Mouse (Mus musculus) midbrain, embryonic 14.5 days (tissue): ENCODE data around the gene B3galt5. TPM values are rescaled to one million over a fixed set of nuclear protein-coding genes. Genes with fewer than 3 reads are reported as not detected.

Experiments
- ATAC-seq: fragments of 200-750 bp; cut with Nextera tagmentation; 2 replicates; pipeline ENCODE4 v1.8.0; 2017; ENCODE audit warnings: moderate number of reproducible peaks, moderate library complexity; ENCODE audit not compliant: low FRiP score, low TSS enrichment
- DNase-seq: peaks from one replicate; pipeline ENCODE4 v3.0.0-alpha.2; 2015
- H3K27ac ChIP-seq: fragments of 300-500 bp; sonication (generic); replicated peaks from 2 replicates; pipeline ENCODE4 v1.5.1; 2014; ENCODE audit warnings: mild to moderate bottlenecking, low read depth, low read length, moderate library complexity
- H3K27me3 ChIP-seq: fragments of 300-500 bp; sonication (generic); 2 replicates; pipeline ENCODE4 v1.6.1; 2014; ENCODE audit warnings: low read length, control low read depth, mixed read lengths; ENCODE audit not compliant: control insufficient read depth, insufficient read depth
- H3K36me3 ChIP-seq: fragments of 300-500 bp; sonication (generic); 2 replicates; pipeline ENCODE4 v1.6.1; 2014; ENCODE audit warnings: low read length, control low read depth; ENCODE audit not compliant: control insufficient read depth, insufficient read depth
- H3K4me1 ChIP-seq: fragments of 300-500 bp; sonication (generic); 2 replicates; pipeline ENCODE4 v1.6.1; 2014; ENCODE audit warnings: mild to moderate bottlenecking, antibody characterized with exemption, low read length, control low read depth; ENCODE audit not compliant: control insufficient read depth, insufficient read depth
- H3K4me2 ChIP-seq: fragments of 300-500 bp; sonication (generic); 2 replicates; pipeline ENCODE4 v1.6.1; 2014; ENCODE audit warnings: mild to moderate bottlenecking, low read length, moderate library complexity
- H3K4me3 ChIP-seq: fragments of 300-500 bp; sonication (generic); replicated peaks from 2 replicates; pipeline ENCODE4 v1.5.1; 2014; ENCODE audit warnings: low read depth, low read length
- H3K9ac ChIP-seq: fragments of 300-500 bp; sonication (generic); replicated peaks from 2 replicates; pipeline ENCODE4 v1.6.1; 2014; ENCODE audit warnings: mild to moderate bottlenecking, low read length, moderate library complexity
- H3K9me3 ChIP-seq: fragments of 300-500 bp; sonication (generic); 2 replicates; pipeline ENCODE4 v1.6.1; 2016; ENCODE audit warnings: low read length, control low read depth, mixed read lengths; ENCODE audit not compliant: control insufficient read depth
- WGBS: fragments of 180-500 bp; shearing (Covaris S2); extraction: QIAGEN DNeasy Blood & Tissue Kit; methylation state at CpG from one replicate; pipeline ENCODE4 v1.1.7; 2014; 5-methylcytosine and 5-hydroxymethylcytosine counted together
- polyA plus RNA-seq: library from polyadenylated mRNA; unstranded; fragments of >200 nt; fragmentation: Nextera tagmentation; extraction: Ambion mirVana; gene quantifications from 2 replicates; pipeline ENCODE4 v1.2.1, GENCODE M21; 2014

Gene B3galt5
- polyA plus RNA-seq, 1 experiment from 2014 or later = 3.6 TPM

DNA sequence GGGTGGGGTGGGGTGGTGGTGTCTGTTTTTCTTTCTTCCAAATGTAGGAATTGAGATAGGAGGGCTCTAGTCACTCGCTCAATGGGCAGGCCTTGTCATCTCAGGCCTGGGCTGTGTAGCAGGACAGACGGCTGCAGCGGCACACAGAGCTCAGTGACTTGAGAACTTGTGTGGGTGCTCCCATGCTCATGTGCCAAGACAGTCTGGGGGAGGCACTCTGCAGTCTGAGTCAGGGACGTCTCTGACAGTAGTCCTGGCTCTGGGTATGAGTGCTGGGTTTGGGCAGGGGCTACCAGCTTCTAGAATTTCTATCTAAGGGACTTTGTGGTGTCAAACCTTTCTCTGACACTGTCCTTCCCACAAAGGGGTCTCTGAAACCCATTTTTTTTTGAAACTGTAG lies 106.3 kb downstream of the B3galt5 start:
- H3K36me3 ChIP-seq = no peaks in the 10 kb centered on the region
- H3K4me1 ChIP-seq = no peaks in the 10 kb centered on the region; the same call in 1 of the 2 replicates
- no peaks in the 10 kb centered on the region for H3K9me3 ChIP-seq
- ATAC-seq (no peak), DNase-seq (no peak)
- H3K9ac ChIP-seq = no peak overlapping the region
- H3K27ac ChIP-seq = no peak overlapping the region
- H3K4me3 ChIP-seq = no peak overlapping the region
- no peaks in the 10 kb centered on the region for H3K27me3 ChIP-seq
- H3K4me2 ChIP-seq = no peak overlapping the region
- WGBS = 75% methylated on average over 4 of the region's 4 CpGs

DNA sequence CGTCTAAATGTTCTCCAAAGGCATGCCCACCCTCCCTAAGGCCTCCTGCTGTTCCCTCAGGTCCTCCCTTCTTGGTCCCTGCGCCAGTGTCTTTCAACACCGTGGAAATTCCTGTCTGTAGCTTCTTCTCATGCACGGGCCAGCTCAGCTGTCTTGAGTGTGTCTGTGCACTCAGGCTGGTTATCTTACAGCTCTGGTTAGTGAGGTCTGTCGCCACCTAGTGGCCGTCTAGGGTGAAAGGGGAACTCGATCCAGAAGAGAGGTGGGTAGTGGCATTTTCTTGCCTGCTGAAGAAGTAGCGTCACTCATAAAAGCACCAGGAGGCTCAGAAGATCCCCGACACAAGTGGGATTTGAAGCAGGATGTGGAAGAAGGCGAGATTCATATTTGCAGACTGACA lies 109.5 kb downstream of the B3galt5 start:
- no peaks in the 10 kb centered on the region for H3K9me3 ChIP-seq
- peaks cover 4% of the 10 kb centered on the region; the same call in 1 of the 2 replicates for H3K4me1 ChIP-seq
- ATAC-seq (peak; percentile 46; the same call in 1 of the 2 replicates), DNase-seq (peak; percentile 94)
- 6% methylated on average over 10 of the region's 10 CpGs for WGBS
- H3K27me3 ChIP-seq = no peaks in the 10 kb centered on the region
- no peak overlapping the region for H3K27ac ChIP-seq
- H3K9ac ChIP-seq = no peak overlapping the region
- H3K4me3 ChIP-seq = no peak overlapping the region
- no peaks in the 10 kb centered on the region for H3K36me3 ChIP-seq
- H3K4me2 ChIP-seq = 0 out of 2 replicates have a peak overlapping the region, but pooled peaks have one; percentile 3

DNA sequence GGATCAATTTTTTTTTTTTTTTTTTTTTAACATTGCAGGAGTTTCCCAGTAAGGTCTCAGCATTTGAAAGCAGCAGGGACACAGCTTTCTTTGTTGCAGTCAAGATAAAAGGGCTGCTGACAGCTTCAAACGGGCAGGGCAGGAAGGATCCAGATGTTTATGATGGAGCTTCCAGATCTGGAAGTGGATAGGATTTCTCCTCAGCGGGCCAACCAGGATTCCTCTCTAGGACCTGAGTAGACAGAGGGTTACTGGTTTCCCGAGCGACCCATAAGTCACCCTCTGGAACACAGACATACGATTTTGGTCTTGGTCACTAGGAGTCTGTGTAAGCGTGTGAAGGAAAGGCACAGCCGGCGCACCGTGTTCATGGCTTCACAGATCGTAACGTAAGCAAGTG lies 112.5 kb downstream of the B3galt5 start:
- ATAC-seq = no peak
- Histone ChIP-seq H3K4me2 (no peak overlapping the region), H3K27ac (no peak overlapping the region), H3K4me1 (peaks cover 4% of the 10 kb centered on the region; the same call in 1 of the 2 replicates), H3K4me3 (no peak overlapping the region), H3K9ac (no peak overlapping the region), H3K36me3 (no peaks in the 10 kb centered on the region), H3K9me3 (no peaks in the 10 kb centered on the region), H3K27me3 (no peaks in the 10 kb centered on the region)
- WGBS = 71% methylated on average over 11 of the region's 11 CpGs
- peak; percentile 11 for DNase-seq

DNA sequence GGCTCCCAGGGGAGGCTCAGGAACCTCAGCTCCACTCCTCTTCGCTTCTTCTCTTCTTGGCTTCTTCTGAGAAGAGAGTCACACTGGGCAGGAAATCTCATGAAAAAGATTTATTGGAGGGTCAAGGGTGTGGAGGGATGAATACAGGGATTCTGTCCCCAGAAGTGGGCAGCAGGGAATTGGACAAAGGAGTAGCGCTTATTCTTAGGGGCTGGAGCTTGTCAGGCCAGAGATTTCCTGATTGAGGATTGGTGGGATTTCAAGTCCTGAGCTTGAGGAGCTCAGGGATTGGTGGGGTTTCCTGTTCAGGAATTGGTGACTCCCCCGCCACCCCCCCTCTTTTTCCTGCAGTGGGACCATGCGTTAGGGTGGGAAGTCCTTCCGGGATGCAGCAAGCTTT lies 113.2 kb downstream of the B3galt5 start:
- DNase-seq = no peak
- no peak overlapping the region for H3K4me2 ChIP-seq
- WGBS = 80% methylated on average over 5 of the region's 5 CpGs
- no peak overlapping the region for H3K4me3 ChIP-seq
- no peak overlapping the region for H3K9ac ChIP-seq
- H3K9me3 ChIP-seq = no peaks in the 10 kb centered on the region
- no peaks in the 10 kb centered on the region for H3K27me3 ChIP-seq
- peaks cover 4% of the 10 kb centered on the region; the same call in 1 of the 2 replicates for H3K4me1 ChIP-seq
- no peak overlapping the region for H3K27ac ChIP-seq
- H3K36me3 ChIP-seq = no peaks in the 10 kb centered on the region
- no peak for ATAC-seq

DNA sequence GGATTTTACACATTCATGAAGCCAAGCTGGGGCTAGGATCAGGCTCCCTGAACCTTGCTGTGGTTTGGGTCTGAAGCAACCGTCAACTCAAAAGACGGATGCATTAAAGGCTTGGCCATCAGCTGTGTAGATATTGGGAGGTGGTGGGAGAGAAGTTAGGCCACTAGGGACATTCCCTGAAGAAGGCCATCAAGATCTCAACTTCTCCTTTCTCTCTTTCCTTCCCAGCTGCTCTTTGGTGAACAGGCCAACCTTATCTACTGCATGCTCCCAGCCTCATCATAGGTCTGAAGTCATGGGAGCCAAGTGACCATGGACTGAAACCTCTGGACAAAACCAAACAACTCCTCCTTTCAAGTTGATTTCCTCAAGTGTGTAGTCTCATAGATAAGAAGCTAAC lies 115.9 kb downstream of the B3galt5 start:
- ATAC-seq = no peak

DNA sequence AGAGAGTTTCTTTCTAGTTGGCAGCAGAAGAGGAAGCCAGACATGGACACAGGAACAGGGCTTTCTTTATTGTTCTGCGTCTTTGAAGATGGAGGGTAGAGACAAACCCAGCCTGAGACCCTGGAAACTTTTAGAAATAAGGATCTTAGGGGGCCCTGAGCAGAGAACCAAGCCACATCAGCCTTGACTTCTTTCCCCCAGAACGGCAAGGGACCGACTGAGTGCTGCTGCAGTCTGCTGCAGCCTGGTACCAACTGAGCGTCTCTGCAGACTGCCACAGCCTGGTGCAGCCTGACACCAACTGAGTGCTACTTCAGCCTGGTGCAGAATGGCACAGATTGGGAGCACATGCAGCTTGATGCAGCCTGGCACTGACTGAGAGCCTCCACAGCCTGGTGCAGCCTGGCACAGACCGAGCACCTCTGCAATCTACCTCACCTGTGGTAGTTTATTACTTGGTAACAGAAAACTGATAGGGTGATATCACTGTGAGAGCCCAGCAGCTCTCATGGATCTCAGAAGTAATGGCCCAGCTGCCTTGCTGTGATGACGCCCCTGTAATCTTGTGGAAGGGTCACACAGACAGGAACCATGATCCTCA lies 117.8 kb downstream of the B3galt5 start:
- Histone ChIP-seq H3K27me3 (no peaks in the 10 kb centered on the region), H3K27ac (no peak overlapping the region), H3K36me3 (no peaks in the 10 kb centered on the region), H3K4me1 (no peaks in the 10 kb centered on the region), H3K9me3 (no peaks in the 10 kb centered on the region), H3K4me2 (peak overlapping the region; percentile 33; the same call in 1 of the 2 replicates), H3K9ac (no peak overlapping the region), H3K4me3 (no peak overlapping the region)
- DNase-seq (no peak), ATAC-seq (no peak)
- WGBS = 84% methylated on average over 6 of the region's 6 CpGs

More for the DNA sequence above, 115.9 kb downstream of the B3galt5 start:
- H3K4me1 ChIP-seq = peaks cover 4% of the 10 kb centered on the region; the same call in 1 of the 2 replicates
- WGBS = 97% methylated on average over 2 of the region's 2 CpGs
- H3K4me2 ChIP-seq = no peak overlapping the region
- H3K9ac ChIP-seq = no peak overlapping the region
- no peak overlapping the region for H3K4me3 ChIP-seq
- no peak for DNase-seq
- no peaks in the 10 kb centered on the region for H3K27me3 ChIP-seq
- no peaks in the 10 kb centered on the region for H3K36me3 ChIP-seq
- H3K9me3 ChIP-seq = no peaks in the 10 kb centered on the region
- H3K27ac ChIP-seq = no peak overlapping the region

DNA sequence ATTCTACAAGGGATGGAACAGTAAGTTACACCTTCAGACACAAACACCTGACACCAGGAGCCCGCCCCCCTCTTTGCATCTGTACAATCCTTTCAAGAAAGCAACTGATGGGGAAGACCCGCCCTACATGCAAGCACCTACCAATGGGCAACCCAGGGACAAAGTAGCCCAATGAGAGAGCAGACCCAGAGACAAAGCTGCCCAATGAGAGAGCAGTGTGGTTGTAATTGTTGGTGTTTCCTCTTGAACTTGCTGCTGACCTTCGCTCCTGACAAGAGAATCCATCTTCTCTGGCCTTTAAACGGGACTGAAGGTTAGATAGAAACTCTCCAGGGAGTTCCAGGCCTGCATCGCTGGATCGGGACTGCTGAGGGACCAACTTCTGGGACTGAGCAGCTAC lies 118.4 kb downstream of the B3galt5 start:
- Histone ChIP-seq H3K9ac (no peak overlapping the region), H3K4me3 (no peak overlapping the region), H3K4me1 (no peaks in the 10 kb centered on the region), H3K27ac (no peak overlapping the region), H3K9me3 (no peaks in the 10 kb centered on the region), H3K27me3 (no peaks in the 10 kb centered on the region), H3K36me3 (no peaks in the 10 kb centered on the region), H3K4me2 (peak overlapping the region; percentile 33)
- 41% methylated on average over 6 of the region's 6 CpGs for WGBS
- DNase-seq = peak; percentile 42
- ATAC-seq = peak; percentile 43; the same call in 1 of the 2 replicates

DNA sequence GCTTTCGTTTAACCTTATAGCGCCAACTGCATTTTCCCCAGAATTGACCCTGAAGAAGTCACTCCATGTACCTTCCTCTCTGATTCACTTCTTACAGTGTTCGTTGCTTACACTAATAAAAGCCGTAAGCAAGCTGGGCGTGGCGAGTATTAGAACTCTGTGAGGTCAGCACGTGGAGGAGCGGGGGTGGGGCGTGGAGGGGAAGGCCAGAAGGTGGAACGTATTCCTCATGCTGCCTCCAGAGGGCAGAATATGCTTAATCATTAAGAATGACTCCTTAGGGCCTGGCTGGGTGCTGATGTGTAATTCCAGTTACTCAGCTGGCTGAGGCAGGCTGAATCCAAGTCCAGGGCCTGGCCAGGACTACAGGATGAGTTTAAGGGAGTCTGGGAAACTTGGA lies 122.3 kb downstream of the B3galt5 start:
- H3K27ac ChIP-seq = no peak overlapping the region
- no peaks in the 10 kb centered on the region for H3K27me3 ChIP-seq
- no peak overlapping the region for H3K9ac ChIP-seq
- H3K4me3 ChIP-seq = no peak overlapping the region
- H3K36me3 ChIP-seq = no peaks in the 10 kb centered on the region
- H3K4me1 ChIP-seq = no peaks in the 10 kb centered on the region
- 8% methylated on average over 10 of the region's 10 CpGs for WGBS
- peak; percentile 77 for DNase-seq
- H3K4me2 ChIP-seq = peak overlapping the region; percentile 27
- ATAC-seq = no peak; the same call in 1 of the 2 replicates
- no peaks in the 10 kb centered on the region for H3K9me3 ChIP-seq
